Mouse (Mus musculus): ENCODE measurements around the gene D17Wsu92e.

DNA sequence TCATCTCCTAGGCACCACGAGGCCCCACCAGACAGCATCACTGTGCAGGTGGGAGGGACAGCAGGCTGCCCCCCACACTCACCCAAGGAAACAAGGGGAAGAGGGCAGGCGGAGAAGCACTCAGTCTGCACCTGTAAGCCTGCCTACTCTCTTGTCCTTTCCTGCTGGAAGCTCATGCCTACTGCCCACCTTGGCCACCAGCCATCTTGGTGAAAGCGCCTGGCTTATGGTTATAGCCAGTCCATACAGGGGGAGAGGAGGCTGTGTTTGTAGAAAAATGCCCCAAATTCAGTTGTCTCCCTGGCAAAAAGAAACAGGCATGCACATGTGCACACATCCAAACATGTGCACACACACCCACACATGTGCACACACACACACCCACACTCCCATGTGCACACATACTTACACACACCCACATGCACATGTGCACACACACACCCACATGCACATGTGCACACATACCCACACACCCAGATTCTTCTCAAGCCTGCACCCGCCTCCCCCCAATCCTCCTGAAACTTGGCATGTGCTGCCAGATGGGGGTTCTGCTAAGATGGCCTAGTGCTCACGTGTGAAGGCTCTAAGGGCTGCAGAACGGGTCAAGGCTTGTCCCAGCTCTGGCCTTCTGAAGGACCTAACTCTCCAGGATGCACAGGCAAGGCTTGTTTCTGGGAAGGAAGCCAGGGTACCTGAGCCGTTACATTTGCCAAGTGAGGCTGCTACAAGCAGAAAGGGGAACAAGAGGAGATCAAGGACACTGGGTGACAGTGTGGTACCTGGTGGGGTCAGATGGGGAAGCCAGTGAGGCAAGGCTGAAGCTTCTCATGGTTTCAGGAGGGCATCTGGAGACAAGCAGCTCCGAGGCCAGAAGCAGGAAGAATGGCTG, 68.9 kb downstream of the D17Wsu92e start:
- no peak for TF ChIP-seq TCF12 (IDR thresholded peaks at IDR 0.05; ENCODE audit: insufficient read depth, poor library complexity, severe bottlenecking)
- TF ChIP-seq MYOD1 (IDR thresholded peaks at IDR 0.05; ENCODE audit: control insufficient read depth in 1 of 3, insufficient read length in 2 of 3, low read depth in 2 of 3) = no peak
- peak; percentile 17 for TF ChIP-seq POLR2A (IDR thresholded peaks at IDR 0.05; ENCODE audit: insufficient read length, low read depth)
- TF ChIP-seq E2F4 (IDR thresholded peaks at IDR 0.05; ENCODE audit: insufficient read depth) = no peak
- no peak for TF ChIP-seq MAX (IDR thresholded peaks at IDR 0.05; ENCODE audit: low read depth)
- TF ChIP-seq REST (IDR thresholded peaks at IDR 0.05; ENCODE audit: insufficient read depth, insufficient read length) = no peak
- TF ChIP-seq MYOG (IDR thresholded peaks at IDR 0.05; ENCODE audit: control insufficient read depth in 1 of 3, insufficient read depth in 1 of 3, insufficient read length in 2 of 3, low read depth in 2 of 3) = no peak
- TF ChIP-seq SRF (IDR thresholded peaks at IDR 0.05; ENCODE audit: control insufficient read depth, insufficient read length, low read depth) = no peak
